Mouse (Mus musculus) hindbrain, embryonic 14.5 days (tissue): Measurements from ENCODE around the gene Glo1. TPM values are rescaled to one million over a fixed set of nuclear protein-coding genes. Genes with fewer than 3 reads are reported as not detected.

Experiments used
- ATAC-seq: fragments of 200-750 bp; cut with Nextera tagmentation; 2 replicates; pipeline ENCODE4 v1.8.0; 2017; ENCODE audit warnings: moderate number of reproducible peaks, mild to moderate bottlenecking, moderate TSS enrichment, moderate library complexity; ENCODE audit not compliant: low FRiP score
- DNase-seq: peaks from one replicate; pipeline ENCODE4 v3.0.0-alpha.2; 2015; ENCODE audit warnings: low spot score
- H3K27ac ChIP-seq: fragments of 300-500 bp; sonication (generic); 2 replicates; pipeline ENCODE4 v1.5.1; 2014; ENCODE audit warnings: mild to moderate bottlenecking, moderate library complexity
- H3K27me3 ChIP-seq: fragments of 300-500 bp; sonication (generic); 2 replicates; pipeline ENCODE4 v1.6.1; 2014; ENCODE audit warnings: mild to moderate bottlenecking, low read length, mixed read lengths; ENCODE audit not compliant: control insufficient read depth, insufficient read depth
- H3K36me3 ChIP-seq: fragments of 300-500 bp; sonication (generic); replicated peaks from 2 replicates; pipeline ENCODE4 v1.6.1; 2014; ENCODE audit not compliant: control insufficient read depth, insufficient read depth
- H3K4me1 ChIP-seq: fragments of 300-500 bp; sonication (generic); replicated peaks from 2 replicates; pipeline ENCODE4 v1.6.1; 2014; ENCODE audit warnings: antibody characterized with exemption, low read length, mixed read lengths; ENCODE audit not compliant: control insufficient read depth, insufficient read depth
- H3K4me2 ChIP-seq: fragments of 300-500 bp; sonication (generic); replicated peaks from 2 replicates; pipeline ENCODE4 v1.6.1; 2014; ENCODE audit warnings: mild to moderate bottlenecking, moderate library complexity
- H3K4me3 ChIP-seq: fragments of 300-500 bp; sonication (generic); replicated peaks from 2 replicates; pipeline ENCODE4 v1.5.1; 2014; ENCODE audit warnings: mild to moderate bottlenecking, low read length
- H3K9ac ChIP-seq: fragments of 300-500 bp; sonication (generic); 2 replicates; pipeline ENCODE4 v1.6.1; 2014
- H3K9me3 ChIP-seq: fragments of 300-500 bp; sonication (generic); 2 replicates; pipeline ENCODE4 v1.6.1; 2016; ENCODE audit warnings: low read length; ENCODE audit not compliant: control insufficient read depth
- WGBS: fragments of 180-500 bp; shearing (Covaris S2); extraction: QIAGEN DNeasy Blood & Tissue Kit; methylation state at CpG from one replicate; pipeline ENCODE4 v1.1.7; 2014; 5-methylcytosine and 5-hydroxymethylcytosine counted together
- polyA plus RNA-seq: library from polyadenylated mRNA; unstranded; fragments of >200 nt; fragmentation: Nextera tagmentation; extraction: Ambion mirVana; gene quantifications from 2 replicates; pipeline ENCODE4 v1.2.1, GENCODE M21; 2014

Glo1 gene
- polyA plus RNA-seq, 1 experiment from 2014 or later, result 185 TPM

DNA sequence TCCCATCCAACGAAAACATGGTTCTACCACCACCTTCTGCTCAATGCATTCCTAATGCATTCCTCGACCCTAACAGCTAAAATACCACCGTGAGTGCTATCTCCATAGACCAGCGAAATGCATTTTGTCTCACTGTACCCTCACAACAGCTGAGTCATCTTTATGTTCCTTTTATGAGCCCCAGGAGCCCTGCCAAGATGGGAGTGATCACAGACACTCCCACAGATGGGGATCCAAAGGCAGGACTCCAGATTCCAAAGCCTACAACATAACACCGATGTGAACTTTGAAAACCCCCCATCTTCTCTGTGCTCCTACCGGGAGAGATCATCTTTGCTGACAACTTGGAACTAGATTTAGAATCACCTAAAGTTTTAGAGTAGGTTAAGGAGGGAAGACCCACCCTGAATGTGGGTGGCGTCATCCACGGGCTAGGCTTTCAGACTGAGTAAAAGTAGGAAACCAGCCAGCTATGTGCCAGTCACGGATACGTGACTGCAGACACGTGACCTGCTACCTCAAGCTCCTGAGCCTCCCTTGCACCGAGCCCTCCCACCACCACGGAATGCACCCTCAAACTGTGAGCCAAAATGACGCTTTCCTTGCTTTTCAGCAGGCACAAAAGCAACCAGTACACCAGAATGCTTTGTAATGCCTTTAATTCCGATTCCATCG lies 17.2 kb downstream of the Glo1 start:
- Histone ChIP-seq H3K9me3 (no peaks in the 10 kb centered on the region), H3K36me3 (no peaks in the 10 kb centered on the region), H3K4me3 (no peak overlapping the region), H3K27ac (no peak overlapping the region), H3K9ac (no peak overlapping the region), H3K4me1 (0 out of 2 replicates have a peak, but pooled peaks cover 6% of the 10 kb centered on the region), H3K27me3 (no peaks in the 10 kb centered on the region), H3K4me2 (no peak overlapping the region)
- WGBS, result 90% methylated on average over 16 of the region's 16 CpGs
- ATAC-seq (no peak), DNase-seq (no peak)

DNA sequence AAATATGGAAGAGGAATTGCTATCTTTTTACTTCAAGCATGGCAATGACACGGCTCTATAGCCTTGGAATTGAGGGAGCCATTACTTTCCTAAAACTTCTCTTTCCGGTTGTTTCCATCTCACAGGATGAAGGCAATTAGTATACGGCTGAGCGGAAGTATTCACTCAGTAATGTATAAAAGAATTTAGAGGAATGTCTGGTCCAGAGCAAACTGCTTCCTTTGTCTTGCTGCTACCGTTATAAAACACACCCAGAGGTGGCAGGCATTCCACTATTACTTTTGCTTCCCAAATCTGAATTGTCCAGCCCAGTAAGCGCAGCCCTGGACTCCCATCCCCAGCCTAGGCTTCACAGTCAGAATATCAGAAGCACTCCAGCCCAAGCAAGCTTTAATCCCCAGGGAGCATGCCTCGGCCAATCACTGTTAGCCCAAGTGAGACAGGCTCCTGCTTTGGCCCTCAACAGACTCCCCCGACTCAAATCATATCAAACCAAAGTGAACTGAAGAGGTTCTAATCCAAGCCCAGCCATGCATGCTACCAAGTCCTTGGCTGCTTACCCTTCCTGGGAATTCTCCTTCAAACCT lies 18.7 kb downstream of the Glo1 start:
- H3K4me1 ChIP-seq, result 0 out of 2 replicates have a peak, but pooled peaks cover 6% of the 10 kb centered on the region
- no peaks in the 10 kb centered on the region for H3K9me3 ChIP-seq
- H3K4me2 ChIP-seq, result no peak overlapping the region
- ATAC-seq (no peak), DNase-seq (no peak)
- no peak overlapping the region for H3K4me3 ChIP-seq
- H3K27me3 ChIP-seq, result no peaks in the 10 kb centered on the region
- no peak overlapping the region for H3K9ac ChIP-seq
- 53% methylated on average over 8 of the region's 8 CpGs for whole genome bisulfite sequencing
- peaks cover 2% of the 10 kb centered on the region; the same call in 1 of the 2 replicates for H3K36me3 ChIP-seq
- H3K27ac ChIP-seq, result no peak overlapping the region

DNA sequence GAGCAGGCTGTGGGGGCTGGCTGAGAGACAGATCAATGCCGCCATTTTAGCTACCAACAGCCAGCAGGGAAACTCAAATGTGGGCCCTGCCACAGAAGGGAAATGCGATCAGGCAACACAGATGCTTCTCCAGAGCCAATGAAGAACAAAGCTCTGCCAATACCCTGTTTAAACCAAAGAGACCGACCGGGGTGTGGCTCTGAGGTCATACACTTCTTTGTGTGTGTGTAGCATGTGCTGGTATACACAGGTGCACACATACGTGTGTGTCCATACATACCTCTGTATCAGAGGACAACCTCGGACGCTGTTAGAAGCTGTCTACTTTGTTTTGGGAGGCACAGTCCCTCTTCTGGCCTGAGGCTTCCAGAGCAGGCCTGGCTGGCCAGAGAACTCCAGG lies 19.3 kb downstream of the Glo1 start:
- Histone ChIP-seq H3K9ac (no peak overlapping the region), H3K4me1 (0 out of 2 replicates have a peak, but pooled peaks cover 6% of the 10 kb centered on the region), H3K4me2 (no peak overlapping the region), H3K4me3 (no peak overlapping the region), H3K9me3 (no peaks in the 10 kb centered on the region), H3K27me3 (no peaks in the 10 kb centered on the region), H3K36me3 (peaks cover 7% of the 10 kb centered on the region), H3K27ac (no peak overlapping the region)
- no peak for ATAC-seq
- WGBS, result 93% methylated on average over 7 of the region's 7 CpGs
- DNase-seq, result no peak

- H3K4me3 ChIP-seq, result no peak overlapping the region
- H3K4me1 ChIP-seq, result 0 out of 2 replicates have a peak, but pooled peaks cover 6% of the 10 kb centered on the region
- H3K36me3 ChIP-seq, result peaks cover 11% of the 10 kb centered on the region
- H3K4me2 ChIP-seq, result no peak overlapping the region
- H3K27ac ChIP-seq, result no peak overlapping the region
- H3K27me3 ChIP-seq, result no peaks in the 10 kb centered on the region
- no peak overlapping the region for H3K9ac ChIP-seq
- no peaks in the 10 kb centered on the region for H3K9me3 ChIP-seq
- ATAC-seq, result no peak
- 91% methylated on average over 8 of the region's 8 CpGs for WGBS
- DNase-seq, result no peak
Observed at GRCm38 (mm10) chr17:30606634-30607081, 20.0 kb downstream of the Glo1 start.

- ATAC-seq, result no peak
- Histone ChIP-seq H3K27me3 (no peaks in the 10 kb centered on the region), H3K9me3 (no peaks in the 10 kb centered on the region), H3K9ac (no peak overlapping the region), H3K4me3 (no peak overlapping the region), H3K4me1 (0 out of 2 replicates have a peak, but pooled peaks cover 3% of the 10 kb centered on the region), H3K4me2 (no peak overlapping the region), H3K36me3 (peaks cover 11% of the 10 kb centered on the region), H3K27ac (no peak overlapping the region)
- WGBS, result 92% methylated on average over 11 of the region's 11 CpGs
- DNase-seq, result no peak
Observed at GRCm38 (mm10) chr17:30606206-30606605, 20.5 kb downstream of the Glo1 start.

- no peak for ATAC-seq
- H3K27ac ChIP-seq, result no peak overlapping the region
- no peak for DNase-seq
- 0 out of 2 replicates have a peak, but pooled peaks cover 2% of the 10 kb centered on the region for H3K4me1 ChIP-seq
- H3K4me2 ChIP-seq, result no peak overlapping the region
- H3K9ac ChIP-seq, result no peak overlapping the region
- H3K27me3 ChIP-seq, result no peaks in the 10 kb centered on the region
- no peaks in the 10 kb centered on the region for H3K9me3 ChIP-seq
- peaks cover 11% of the 10 kb centered on the region for H3K36me3 ChIP-seq
- 89% methylated on average over 5 of the region's 5 CpGs for WGBS
- H3K4me3 ChIP-seq, result no peak overlapping the region
Observed at GRCm38 (mm10) chr17:30605001-30605400, 21.7 kb downstream of the Glo1 start.

GRCm38 (mm10) chr17:30604296-30604695 lies 22.4 kb downstream of the Glo1 start:
- DNase-seq, result no peak
- Histone ChIP-seq H3K4me1 (0 out of 2 replicates have a peak, but pooled peaks cover 2% of the 10 kb centered on the region), H3K27ac (no peak overlapping the region), H3K4me2 (no peak overlapping the region), H3K27me3 (no peaks in the 10 kb centered on the region), H3K9ac (no peak overlapping the region), H3K9me3 (no peaks in the 10 kb centered on the region), H3K4me3 (no peak overlapping the region), H3K36me3 (peaks cover 16% of the 10 kb centered on the region)
- ATAC-seq, result no peak
- 92% methylated on average over 6 of the region's 6 CpGs for WGBS

GRCm38 (mm10) chr17:30602175-30602574 lies 24.5 kb downstream of the Glo1 start:
- Histone ChIP-seq H3K9me3 (no peaks in the 10 kb centered on the region), H3K36me3 (peaks cover 24% of the 10 kb centered on the region), H3K9ac (no peak overlapping the region), H3K4me2 (no peak overlapping the region), H3K27me3 (no peaks in the 10 kb centered on the region), H3K4me1 (no peaks in the 10 kb centered on the region), H3K27ac (no peak overlapping the region), H3K4me3 (no peak overlapping the region)
- 95% methylated on average over 14 of the region's 14 CpGs for WGBS
- no peak for DNase-seq
- no peak for ATAC-seq

GRCm38 (mm10) chr17:30598300-30598699 lies 28.4 kb downstream of the Glo1 start:
- Histone ChIP-seq H3K27me3 (no peaks in the 10 kb centered on the region), H3K4me1 (no peaks in the 10 kb centered on the region), H3K9ac (no peak overlapping the region), H3K9me3 (no peaks in the 10 kb centered on the region), H3K4me2 (no peak overlapping the region), H3K27ac (no peak overlapping the region), H3K4me3 (no peak overlapping the region), H3K36me3 (peaks cover 35% of the 10 kb centered on the region)
- no peak for ATAC-seq
- 72% methylated on average over 5 of the region's 5 CpGs for WGBS
- DNase-seq, result no peak
